Mouse (Mus musculus): ENCODE results near the gene Plbd2.

GRCm38 (mm10) chr5:120514031-120514677 is 10.7 kb upstream of the Plbd2 start:
- TF ChIP-seq CTCF (IDR thresholded peaks at IDR 0.05; ENCODE audit: control insufficient read depth, insufficient read depth, low read length): no peak
- no peak for TF ChIP-seq POLR2A (IDR thresholded peaks at IDR 0.05; ENCODE audit: borderline replicate concordance, control insufficient read depth, low read depth, low read length)
